Mouse (Mus musculus) heart, embryonic 12.5 days (tissue): Measurements from ENCODE around the gene Sparcl1. TPM values are rescaled to one million over a fixed set of nuclear protein-coding genes. Genes with fewer than 3 reads are reported as not detected.

ENCODE experiments used
- ATAC-seq: fragments of 200-750 bp; cut with Nextera tagmentation; 2 replicates; pipeline ENCODE4 v1.8.0; 2017; ENCODE audit warnings: moderate TSS enrichment, moderate library complexity; ENCODE audit not compliant: insufficient number of reproducible peaks, low FRiP score
- H3K27ac ChIP-seq: fragments of 300-500 bp; sonication (generic); 2 replicates; pipeline ENCODE4 v1.5.1; 2016; ENCODE audit warnings: mild to moderate bottlenecking, moderate library complexity; ENCODE audit not compliant: poor library complexity, severe bottlenecking
- H3K27me3 ChIP-seq: fragments of 300-500 bp; sonication (generic); replicated peaks from 2 replicates; pipeline ENCODE4 v1.6.1; 2016; ENCODE audit warnings: mild to moderate bottlenecking, moderate library complexity
- H3K36me3 ChIP-seq: fragments of 300-500 bp; sonication (generic); 2 replicates; pipeline ENCODE4 v1.6.1; 2016; ENCODE audit warnings: mild to moderate bottlenecking, moderate library complexity
- H3K4me1 ChIP-seq: fragments of 300-500 bp; sonication (generic); replicated peaks from 2 replicates; pipeline ENCODE4 v1.6.1; 2016; ENCODE audit warnings: mild to moderate bottlenecking
- H3K4me2 ChIP-seq: fragments of 300-500 bp; sonication (generic); 2 replicates; pipeline ENCODE4 v1.6.1; 2016; ENCODE audit warnings: mild to moderate bottlenecking, moderate library complexity
- H3K4me3 ChIP-seq: fragments of 300-500 bp; sonication (generic); 2 replicates; pipeline ENCODE4 v1.5.1; 2016; ENCODE audit warnings: mild to moderate bottlenecking
- H3K9ac ChIP-seq: fragments of 300-500 bp; sonication (generic); 2 replicates; pipeline ENCODE4 v1.6.1; 2016; ENCODE audit warnings: mild to moderate bottlenecking, moderate library complexity
- H3K9me3 ChIP-seq: fragments of 300-500 bp; sonication (generic); replicated peaks from 2 replicates; pipeline ENCODE4 v1.6.1; 2016; ENCODE audit warnings: mild to moderate bottlenecking, moderate library complexity
- WGBS: fragments of 180-500 bp; shearing (Covaris S2); methylation state at CpG from one replicate; pipeline ENCODE4 v1.1.7; 2016; 5-methylcytosine and 5-hydroxymethylcytosine counted together
- polyA plus RNA-seq: library from polyadenylated mRNA; unstranded; fragments of >200 nt; fragmentation: Nextera tagmentation; extraction: Ambion mirVana; gene quantifications from 2 replicates; pipeline ENCODE4 v1.2.1, GENCODE M21; 2016

The Sparcl1 gene
- polyA plus RNA-seq, 1 experiment from 2014 or later: 21.2 TPM

- H3K9me3 ChIP-seq: 0 out of 2 replicates have a peak, but pooled peaks cover 3% of the 10 kb centered on the region
- H3K27ac ChIP-seq: no peak overlapping the region
- H3K4me3 ChIP-seq: no peak overlapping the region
- no peak for ATAC-seq
- 0 out of 2 replicates have a peak, but pooled peaks cover 2% of the 10 kb centered on the region for H3K36me3 ChIP-seq
- WGBS: 86% methylated on average over 9 of the region's 9 CpGs
- H3K4me1 ChIP-seq: peaks cover 4% of the 10 kb centered on the region; the same call in 1 of the 2 replicates
- no peaks in the 10 kb centered on the region for H3K27me3 ChIP-seq
- no peak overlapping the region for H3K9ac ChIP-seq
- H3K4me2 ChIP-seq: no peak overlapping the region
Observed at GRCm38 (mm10) chr5:104085366-104085765, 28.2 kb downstream of the Sparcl1 start.

- Histone ChIP-seq H3K9me3 (no peaks in the 10 kb centered on the region), H3K27me3 (0 out of 2 replicates have a peak, but pooled peaks cover under 1% of the 10 kb centered on the region), H3K9ac (no peak overlapping the region), H3K36me3 (0 out of 2 replicates have a peak, but pooled peaks cover 2% of the 10 kb centered on the region), H3K4me3 (no peak overlapping the region), H3K27ac (no peak overlapping the region), H3K4me2 (no peak overlapping the region), H3K4me1 (0 out of 2 replicates have a peak, but pooled peaks cover 6% of the 10 kb centered on the region)
- ATAC-seq: no peak
- 82% methylated on average over 6 of the region's 6 CpGs for WGBS
Observed at GRCm38 (mm10) chr5:104080736-104081135, 32.8 kb downstream of the Sparcl1 start.

- Histone ChIP-seq H3K27ac (no peak within 1 kb of the TSS), H3K4me1 (peaks cover 14% of the 10 kb centered on the region), H3K4me2 (0 out of 2 replicates have a peak within 1 kb of the TSS, but pooled peaks have one; percentile 20), H3K36me3 (no peaks in the 10 kb centered on the region), H3K4me3 (no peak within 1 kb of the TSS), H3K27me3 (0 out of 2 replicates have a peak, but pooled peaks cover 5% of the 10 kb centered on the region), H3K9ac (no peak within 1 kb of the TSS), H3K9me3 (no peaks in the 10 kb centered on the region)
- 87% methylated on average over 7 of the region's 7 CpGs for WGBS
- no peak for ATAC-seq
Observed at GRCm38 (mm10) chr5:104077508-104077907, 36.0 kb downstream of the Sparcl1 start, which contains the start of gene Gm17660. Gm17660 (minus strand) TSS chr5:104077608.

- no peak overlapping the region for H3K27ac ChIP-seq
- H3K36me3 ChIP-seq: no peaks in the 10 kb centered on the region
- peaks cover 16% of the 10 kb centered on the region for H3K4me1 ChIP-seq
- 24% methylated on average over 10 of the region's 10 CpGs for WGBS
- H3K9me3 ChIP-seq: no peaks in the 10 kb centered on the region
- peak overlapping the region; percentile 20; the same call in 1 of the 2 replicates for H3K4me2 ChIP-seq
- H3K4me3 ChIP-seq: no peak overlapping the region
- H3K9ac ChIP-seq: no peak overlapping the region
- H3K27me3 ChIP-seq: 0 out of 2 replicates have a peak, but pooled peaks cover 5% of the 10 kb centered on the region
- ATAC-seq: no peak
Observed at GRCm38 (mm10) chr5:104076361-104076760, 37.2 kb downstream of the Sparcl1 start.

GRCm38 (mm10) chr5:104074388-104074787 lies 39.1 kb downstream of the Sparcl1 start:
- H3K4me3 ChIP-seq: no peak overlapping the region
- H3K4me1 ChIP-seq: peaks cover 16% of the 10 kb centered on the region
- no peaks in the 10 kb centered on the region for H3K36me3 ChIP-seq
- H3K27me3 ChIP-seq: 0 out of 2 replicates have a peak, but pooled peaks cover 5% of the 10 kb centered on the region
- no peak for ATAC-seq
- peak overlapping the region; percentile 37 for H3K4me2 ChIP-seq
- H3K9me3 ChIP-seq: no peaks in the 10 kb centered on the region
- no peak overlapping the region for H3K9ac ChIP-seq
- WGBS: 29% methylated on average over 12 of the region's 12 CpGs
- H3K27ac ChIP-seq: no peak overlapping the region

GRCm38 (mm10) chr5:104073602-104074001 lies 39.9 kb downstream of the Sparcl1 start:
- Histone ChIP-seq H3K9me3 (no peaks in the 10 kb centered on the region), H3K36me3 (no peaks in the 10 kb centered on the region), H3K4me1 (peaks cover 16% of the 10 kb centered on the region), H3K27me3 (0 out of 2 replicates have a peak, but pooled peaks cover 5% of the 10 kb centered on the region), H3K27ac (no peak overlapping the region), H3K4me3 (no peak overlapping the region), H3K4me2 (no peak overlapping the region), H3K9ac (no peak overlapping the region)
- WGBS: 77% methylated on average over 5 of the region's 5 CpGs
- ATAC-seq: peak; percentile 86

GRCm38 (mm10) chr5:104072272-104072886 lies 41.2 kb downstream of the Sparcl1 start:
- Histone ChIP-seq H3K4me2 (peak overlapping the region; percentile 29), H3K27ac (peak overlapping the region; percentile 85), H3K4me1 (peaks cover 16% of the 10 kb centered on the region), H3K4me3 (no peak overlapping the region), H3K9me3 (no peaks in the 10 kb centered on the region), H3K36me3 (no peaks in the 10 kb centered on the region), H3K9ac (no peak overlapping the region), H3K27me3 (0 out of 2 replicates have a peak, but pooled peaks cover 5% of the 10 kb centered on the region)
- ATAC-seq: peak; percentile 90
- 24% methylated on average over 6 of the region's 8 CpGs for WGBS

- Histone ChIP-seq H3K9me3 (no peaks in the 10 kb centered on the region), H3K27me3 (0 out of 2 replicates have a peak, but pooled peaks cover 5% of the 10 kb centered on the region), H3K4me3 (no peak overlapping the region), H3K4me2 (no peak overlapping the region), H3K9ac (no peak overlapping the region), H3K36me3 (no peaks in the 10 kb centered on the region), H3K27ac (no peak overlapping the region), H3K4me1 (peaks cover 10% of the 10 kb centered on the region)
- 66% methylated on average over 4 of the region's 4 CpGs for WGBS
- no peak for ATAC-seq
Observed at GRCm38 (mm10) chr5:104071048-104071447, 42.5 kb downstream of the Sparcl1 start.

GRCm38 (mm10) chr5:104068751-104069150 lies 44.8 kb downstream of the Sparcl1 start:
- peaks cover 10% of the 10 kb centered on the region for H3K36me3 ChIP-seq
- H3K27ac ChIP-seq: no peak overlapping the region
- H3K4me3 ChIP-seq: no peak overlapping the region
- no peaks in the 10 kb centered on the region for H3K9me3 ChIP-seq
- 89% methylated on average over 7 of the region's 7 CpGs for WGBS
- no peak overlapping the region for H3K9ac ChIP-seq
- H3K4me2 ChIP-seq: no peak overlapping the region
- peaks cover 7% of the 10 kb centered on the region for H3K4me1 ChIP-seq
- ATAC-seq: no peak
- H3K27me3 ChIP-seq: no peaks in the 10 kb centered on the region

- H3K4me2 ChIP-seq: no peak overlapping the region
Observed at GRCm38 (mm10) chr5:104062773-104063551, 50.6 kb downstream of the Sparcl1 start.

More at GRCm38 (mm10) chr5:104062773-104063551, 50.6 kb downstream of the Sparcl1 start:
- H3K4me1 ChIP-seq: no peaks in the 10 kb centered on the region
- WGBS: 87% methylated on average over 11 of the region's 11 CpGs
- H3K27ac ChIP-seq: no peak overlapping the region
- no peak for ATAC-seq
- H3K36me3 ChIP-seq: peaks cover 63% of the 10 kb centered on the region
- H3K9me3 ChIP-seq: no peaks in the 10 kb centered on the region
- no peaks in the 10 kb centered on the region for H3K27me3 ChIP-seq
- no peak overlapping the region for H3K4me3 ChIP-seq
- no peak overlapping the region for H3K9ac ChIP-seq
